Mouse (Mus musculus): ENCODE results near the gene Cd27. TPM values are rescaled to one million over a fixed set of nuclear protein-coding genes. Genes with fewer than 3 reads are reported as not detected.

The Cd27 gene
- total RNA-seq, 2 experiments from 2014 or later = 3.2 to 3.6 TPM

DNA sequence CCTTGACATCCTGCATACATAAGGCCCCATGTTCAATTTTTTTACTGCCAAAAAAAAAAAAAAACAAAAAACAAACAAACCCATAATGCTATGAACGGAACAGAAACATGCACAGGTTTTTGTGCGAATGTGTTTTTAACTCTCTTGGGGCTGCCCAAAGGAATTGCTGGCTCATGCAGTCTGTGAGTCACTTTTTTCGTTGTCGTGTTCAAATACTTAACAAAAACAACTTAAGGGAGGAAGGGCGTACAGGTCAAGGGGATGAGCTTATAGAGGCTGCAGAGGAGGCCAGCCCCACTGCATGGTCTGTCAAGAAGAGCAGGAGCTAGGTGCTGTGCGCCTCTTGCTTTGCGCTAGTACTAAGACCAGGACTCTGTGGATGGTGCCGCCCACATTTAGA lies 15.9 kb upstream of the Cd27 start:
- no peak for ATAC-seq (ENCODE audit: poor library complexity, severe bottlenecking)

- peak; percentile 79 for ATAC-seq (ENCODE audit: poor library complexity, severe bottlenecking)
These were observed 15.5 kb upstream of the Cd27 start for GRCm38 (mm10) chr6:125252285-125252684.

GRCm38 (mm10) chr6:125244551-125244950 lies 7.7 kb upstream of the Cd27 start:
- ATAC-seq (ENCODE audit: poor library complexity, severe bottlenecking) = no peak

DNA sequence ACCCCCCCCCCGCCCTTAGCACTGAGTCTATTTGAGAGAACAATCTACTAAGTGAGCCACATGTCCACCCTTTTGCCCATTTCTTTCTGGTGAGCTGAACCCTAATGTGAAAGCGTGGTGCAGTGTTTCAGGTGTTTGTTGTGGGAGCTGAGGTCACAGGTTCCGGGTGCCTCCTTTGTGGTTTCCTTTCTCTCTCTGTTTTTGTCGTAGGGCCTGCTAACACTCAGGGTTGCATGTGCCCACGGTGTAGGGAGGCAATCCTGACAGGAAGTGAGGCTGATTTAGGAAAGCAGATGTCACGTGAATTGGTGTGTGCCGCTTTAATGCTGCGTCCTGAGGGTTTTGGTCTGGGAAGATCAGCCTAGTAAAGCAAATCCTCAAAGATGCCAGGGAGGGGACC lies 4.8 kb upstream of the Cd27 start:
- ATAC-seq (ENCODE audit: poor library complexity, severe bottlenecking) = peak; percentile 63

GRCm38 (mm10) chr6:125240617-125241016 lies 3.8 kb upstream of the Cd27 start:
- ATAC-seq (ENCODE audit: poor library complexity, severe bottlenecking) = no peak

DNA sequence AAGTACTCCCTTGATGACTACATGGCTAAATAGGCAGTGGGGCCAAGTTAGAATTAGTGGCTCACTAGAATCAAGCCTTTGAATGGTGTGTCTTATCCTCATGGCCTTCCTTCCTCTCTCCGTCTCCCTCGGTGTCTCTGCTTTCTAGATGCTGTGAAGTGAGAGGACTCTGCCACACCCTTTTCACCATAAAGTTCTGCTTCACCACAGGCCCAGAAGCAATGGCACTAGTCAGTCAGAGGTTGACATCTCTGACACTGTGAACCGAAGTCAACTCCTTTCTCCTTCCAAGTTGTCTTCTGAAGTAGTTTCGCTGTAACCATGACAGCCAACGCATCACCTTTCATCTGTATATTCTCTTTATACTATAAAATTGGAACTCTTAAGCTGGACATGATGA lies 2.7 kb upstream of the Cd27 start:
- ATAC-seq (ENCODE audit: poor library complexity, severe bottlenecking) = no peak

- no peak for ATAC-seq (ENCODE audit: poor library complexity, severe bottlenecking)
These were observed 1.6 kb upstream of the Cd27 start for GRCm38 (mm10) chr6:125238396-125238795.

- ATAC-seq (ENCODE audit: poor library complexity, severe bottlenecking) = no peak
These were observed 611 bp upstream of the Cd27 start for GRCm38 (mm10) chr6:125237421-125237820.

- ATAC-seq (ENCODE audit: poor library complexity, severe bottlenecking) = no peak
These were observed 469 bp downstream of the Cd27 start for GRCm38 (mm10) chr6:125236341-125236740.

DNA sequence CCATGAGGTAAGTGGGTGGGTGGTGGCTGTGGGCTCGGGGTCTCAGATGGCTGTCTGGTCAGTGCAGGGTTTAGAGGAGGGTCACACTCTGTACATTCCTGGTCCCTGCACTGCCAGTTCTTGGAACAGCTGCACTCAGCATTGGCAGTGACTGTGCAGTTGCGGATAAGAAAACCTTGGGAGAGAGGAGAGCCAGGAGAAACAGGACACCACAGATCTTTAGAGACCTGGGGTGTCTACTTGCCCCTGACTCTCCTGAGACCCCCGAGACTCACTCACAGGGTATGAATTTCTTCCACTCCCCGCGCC lies 2.3 kb downstream of the Cd27 start:
- no peak for ATAC-seq (ENCODE audit: poor library complexity, severe bottlenecking)

DNA sequence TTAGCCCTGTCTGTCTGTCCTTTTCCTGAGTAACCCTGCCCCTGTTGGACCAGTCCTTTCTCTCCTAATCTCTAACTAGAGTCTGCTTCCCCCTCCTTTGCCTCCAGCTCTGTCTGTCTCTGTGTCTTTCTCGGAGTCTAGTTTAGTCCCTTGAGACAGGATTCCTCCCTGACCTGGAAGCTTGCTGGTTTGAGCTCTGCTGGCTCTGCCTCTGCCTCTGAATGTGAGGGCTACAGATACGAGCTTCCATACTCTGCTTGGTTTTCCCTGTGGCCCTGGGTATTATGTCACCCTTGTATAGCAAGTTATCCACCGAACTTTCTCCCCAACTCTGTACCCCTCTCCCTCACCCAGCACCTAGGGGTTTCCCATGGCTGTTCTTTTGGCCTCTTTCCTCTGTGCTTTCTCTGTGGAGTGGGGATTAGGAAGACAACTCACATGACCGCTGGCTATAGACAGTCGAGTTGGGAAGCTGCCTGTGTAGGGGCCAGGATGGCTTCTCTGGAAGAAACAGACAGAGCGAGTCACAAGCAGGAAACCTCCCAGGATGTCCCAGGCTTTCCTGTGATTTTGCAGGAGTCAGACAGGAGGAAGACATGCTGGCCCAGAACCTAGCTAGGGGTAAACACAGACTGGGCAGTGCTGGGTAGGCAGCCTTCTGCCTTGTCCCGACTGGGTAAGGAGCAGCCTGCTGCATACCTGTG lies 2.8 kb downstream of the Cd27 start:
- no peak for ATAC-seq (ENCODE audit: poor library complexity, severe bottlenecking)

DNA sequence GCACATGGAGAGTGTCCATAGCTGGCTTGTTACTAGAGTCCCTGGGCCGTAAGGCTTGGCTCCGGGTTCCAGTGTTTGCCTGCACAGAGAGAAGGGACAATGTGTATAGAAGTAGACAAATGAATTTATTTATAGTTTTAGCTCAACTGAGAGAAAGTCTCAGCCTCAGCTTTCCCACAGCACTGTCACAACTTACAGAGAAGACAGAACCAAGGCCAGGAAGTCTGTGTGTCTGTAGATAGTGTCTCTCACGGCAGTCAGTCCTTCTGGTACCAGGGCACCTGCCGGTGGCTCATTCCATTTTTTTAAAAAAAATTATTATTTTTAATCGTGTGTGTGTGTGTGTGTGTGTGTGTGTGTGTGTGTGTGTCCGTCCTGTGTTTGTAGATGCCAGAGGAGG lies 4.3 kb downstream of the Cd27 start:
- no peak for ATAC-seq (ENCODE audit: poor library complexity, severe bottlenecking)

GRCm38 (mm10) chr6:125232045-125232437 lies 4.8 kb downstream of the Cd27 start:
- peak; percentile 10; the same call in 1 of the 2 replicates for ATAC-seq (ENCODE audit: poor library complexity, severe bottlenecking)

- peak; percentile 81 for ATAC-seq (ENCODE audit: poor library complexity, severe bottlenecking)
These were observed 5.4 kb downstream of the Cd27 start, which contains the start of gene Tapbpl for GRCm38 (mm10) chr6:125231117-125232044. Tapbpl (minus strand) TSS chr6:125231860.

GRCm38 (mm10) chr6:125230571-125230970 lies 6.2 kb downstream of the Cd27 start:
- no peak for ATAC-seq (ENCODE audit: poor library complexity, severe bottlenecking)

DNA sequence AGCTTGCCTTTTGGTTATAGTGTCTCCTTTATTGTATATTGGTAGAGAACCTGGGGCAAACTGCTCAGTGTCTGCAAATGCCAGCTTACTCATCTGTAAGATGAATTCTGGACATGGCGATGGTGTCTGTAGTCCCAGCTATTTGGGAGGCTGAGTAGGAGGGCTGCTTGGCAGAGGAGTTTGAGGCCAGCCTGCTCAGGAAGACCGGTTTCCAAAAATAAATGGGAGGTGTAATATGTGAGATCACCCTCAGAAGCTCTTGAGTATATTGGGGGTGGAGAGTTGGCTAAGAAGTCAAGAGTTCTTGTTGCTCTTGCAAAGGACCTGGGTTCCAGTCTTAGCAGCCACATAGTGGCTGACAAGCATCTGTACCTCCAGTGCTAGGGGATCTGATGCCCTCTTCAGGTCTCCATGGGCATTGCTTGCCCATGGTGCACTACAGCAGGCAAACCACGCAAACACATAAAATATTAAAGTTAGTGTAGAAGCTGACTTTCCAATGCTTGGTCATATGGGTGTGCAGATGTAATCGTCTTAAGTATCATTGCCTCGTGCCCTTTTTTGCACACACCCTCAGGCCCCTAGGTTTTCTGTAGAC lies 11.2 kb downstream of the Cd27 start:
- peak; percentile 48 for ATAC-seq (ENCODE audit: poor library complexity, severe bottlenecking)

DNA sequence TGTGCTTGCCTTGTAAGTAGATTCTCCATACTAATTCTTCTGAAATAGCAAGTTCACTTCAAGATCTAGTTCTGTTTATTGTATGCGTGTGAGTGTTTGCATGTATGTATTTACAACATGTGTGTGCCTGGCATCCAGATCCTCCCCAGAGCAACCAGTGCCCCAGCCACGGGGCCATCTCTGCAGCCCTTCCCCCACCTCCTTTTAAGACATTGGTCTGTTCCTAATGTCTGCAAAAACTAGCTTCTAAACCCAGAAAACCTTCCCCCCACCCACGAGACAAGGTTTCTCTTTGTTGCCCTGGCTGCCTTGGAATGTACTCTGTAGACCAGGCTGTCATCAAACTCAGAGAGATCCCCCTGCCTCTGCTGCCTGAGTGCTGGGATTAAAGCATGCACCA lies 14.2 kb downstream of the Cd27 start:
- no peak for ATAC-seq (ENCODE audit: poor library complexity, severe bottlenecking)

DNA sequence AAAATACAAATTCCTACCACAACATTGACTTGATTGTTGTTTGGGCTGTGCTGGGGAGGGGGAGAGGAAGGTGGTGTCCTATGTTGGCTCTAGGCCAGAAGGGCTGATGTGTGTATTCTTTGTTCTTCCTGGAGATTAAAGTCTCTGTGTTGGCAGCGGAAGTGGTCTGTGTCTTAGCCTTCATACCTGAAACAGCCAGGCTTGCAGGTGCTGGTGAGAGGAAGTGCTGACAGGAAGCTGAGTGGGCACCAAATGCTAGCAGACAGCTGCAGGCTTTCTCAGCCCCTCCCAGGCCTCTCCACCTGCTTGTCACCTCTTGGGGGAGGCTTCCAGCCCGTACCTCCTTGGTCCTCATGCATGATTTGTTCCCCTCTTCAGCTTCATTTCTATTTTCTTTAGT lies 14.7 kb downstream of the Cd27 start:
- ATAC-seq (ENCODE audit: poor library complexity, severe bottlenecking) = peak; percentile 58

DNA sequence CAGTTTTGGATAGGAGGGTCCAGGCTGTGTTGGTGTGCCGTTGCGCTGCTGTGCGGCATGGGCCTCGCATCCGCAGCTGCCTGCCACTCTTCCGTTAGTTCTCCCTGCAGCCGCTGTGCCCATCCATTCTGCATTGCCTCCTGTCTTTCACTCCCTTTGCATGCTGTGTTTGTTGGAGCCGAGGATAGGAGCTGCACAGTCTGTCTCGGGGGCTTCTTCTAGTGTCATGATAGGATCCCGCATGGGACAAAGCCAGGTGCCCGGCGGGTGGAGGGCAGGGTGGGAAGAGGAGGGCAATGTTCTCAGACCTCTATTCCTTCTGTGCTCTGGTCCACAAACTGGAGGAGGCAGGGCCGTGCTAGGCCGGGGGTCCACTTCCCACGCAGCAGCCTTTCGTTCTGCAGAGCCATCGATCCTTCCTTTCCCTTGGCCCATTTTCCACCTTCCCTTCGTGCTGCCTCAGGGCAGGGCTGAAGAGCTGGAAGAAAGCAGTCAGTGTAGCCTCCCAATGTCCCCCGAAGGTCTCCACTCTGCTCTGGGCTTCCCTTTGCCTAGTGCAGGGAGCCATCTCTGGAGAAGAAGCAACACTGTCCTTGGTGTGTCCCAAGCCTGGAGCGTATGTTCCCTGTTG lies 15.6 kb downstream of the Cd27 start:
- ATAC-seq (ENCODE audit: poor library complexity, severe bottlenecking) = no peak

GRCm38 (mm10) chr6:125218963-125219362 lies 17.8 kb downstream of the Cd27 start:
- ATAC-seq (ENCODE audit: poor library complexity, severe bottlenecking) = peak; percentile 41

DNA sequence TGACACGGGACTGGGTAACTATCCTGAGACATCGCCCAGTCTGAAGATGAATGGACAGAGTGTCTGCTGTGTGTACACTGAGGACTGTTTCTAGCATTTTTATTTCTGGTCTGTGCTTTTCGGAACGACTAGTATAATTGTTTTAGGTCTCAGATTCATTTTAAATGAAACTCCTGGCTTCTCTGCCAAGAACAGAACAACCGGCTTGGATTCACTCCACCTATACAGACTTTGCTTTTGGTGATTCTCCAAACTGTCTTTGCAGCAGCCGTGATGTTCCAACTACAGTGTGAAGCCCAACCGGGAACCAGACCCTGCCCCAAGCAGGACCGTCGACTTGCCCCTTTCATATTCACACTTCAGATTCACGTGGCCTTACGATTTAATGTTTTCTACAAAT lies 18.9 kb downstream of the Cd27 start:
- ATAC-seq (ENCODE audit: poor library complexity, severe bottlenecking) = no peak
